Mouse (Mus musculus): ENCODE measurements around the gene Saxo1.

DNA sequence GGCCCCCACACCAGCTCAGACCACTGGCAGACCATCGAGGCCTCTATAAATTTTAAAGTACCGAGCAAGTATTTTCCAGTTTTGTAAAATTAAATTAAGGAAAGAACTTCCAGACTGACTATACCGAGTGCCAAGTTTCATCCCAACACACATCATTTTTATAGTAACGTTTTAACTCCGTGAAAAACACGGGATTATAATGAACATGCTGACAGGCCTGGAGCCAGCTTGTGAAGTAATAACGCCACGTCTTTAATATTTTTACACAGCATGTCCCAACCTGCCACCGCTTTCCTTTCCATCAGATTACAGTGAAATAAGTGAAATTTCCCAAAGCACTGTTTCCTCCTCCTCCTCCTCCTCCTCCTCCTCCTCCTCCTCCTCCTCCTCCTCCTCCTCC lies 149.7 kb downstream of the Saxo1 start:
- TF ChIP-seq CTCF (conservative IDR thresholded peaks at IDR 0.05 in 1 of 2, IDR thresholded peaks at IDR 0.05 in 1 of 2; ENCODE audit: low read depth in 2 of 2, low read length in 2 of 2) (no peak), ZC3H11A (IDR thresholded peaks at IDR 0.05; ENCODE audit: low read depth, low read length) (no peak), MEF2A (IDR thresholded peaks at IDR 0.05; ENCODE audit: borderline replicate concordance, low read depth, low read length) (no peak), POLR2AphosphoS2 (IDR thresholded peaks at IDR 0.05; ENCODE audit: low read depth, low read length) (no peak), CHD1 (IDR thresholded peaks at IDR 0.05; ENCODE audit: low read depth, low read length) (no peak), KAT2A (IDR thresholded peaks at IDR 0.05; ENCODE audit: insufficient replicate concordance, low read length) (no peak), POLR2A (IDR thresholded peaks at IDR 0.05; ENCODE audit: low read depth, low read length) (no peak), MAFK (IDR thresholded peaks at IDR 0.05; ENCODE audit: insufficient replicate concordance, low read length) (no peak), ZNF384 (IDR thresholded peaks at IDR 0.05; ENCODE audit: low read depth, low read length) (no peak), ZKSCAN1 (IDR thresholded peaks at IDR 0.05; ENCODE audit: borderline replicate concordance, low read depth, low read length) (no peak), BHLHE40 (IDR thresholded peaks at IDR 0.05; ENCODE audit: low read depth, low read length) (no peak)

Data from CH12.LX (cell line).